Mouse (Mus musculus) urinary bladder, adult 18-20 months (tissue): ENCODE measurements around the gene Pnpo.

Source experiments
- DNase-seq, 2 experiments: peaks; one replicate each; pipeline ENCODE4 v3.0.0; 2022; ENCODE audit warnings: low spot score in 2 of 2, mixed read lengths in 2 of 2

The Pnpo gene

GRCm38 (mm10) chr11:96937549-96938425, 6.0 kb downstream of the Pnpo start:
- peak in 1 of 2 experiments; percentile 71 for DNase-seq

DNA sequence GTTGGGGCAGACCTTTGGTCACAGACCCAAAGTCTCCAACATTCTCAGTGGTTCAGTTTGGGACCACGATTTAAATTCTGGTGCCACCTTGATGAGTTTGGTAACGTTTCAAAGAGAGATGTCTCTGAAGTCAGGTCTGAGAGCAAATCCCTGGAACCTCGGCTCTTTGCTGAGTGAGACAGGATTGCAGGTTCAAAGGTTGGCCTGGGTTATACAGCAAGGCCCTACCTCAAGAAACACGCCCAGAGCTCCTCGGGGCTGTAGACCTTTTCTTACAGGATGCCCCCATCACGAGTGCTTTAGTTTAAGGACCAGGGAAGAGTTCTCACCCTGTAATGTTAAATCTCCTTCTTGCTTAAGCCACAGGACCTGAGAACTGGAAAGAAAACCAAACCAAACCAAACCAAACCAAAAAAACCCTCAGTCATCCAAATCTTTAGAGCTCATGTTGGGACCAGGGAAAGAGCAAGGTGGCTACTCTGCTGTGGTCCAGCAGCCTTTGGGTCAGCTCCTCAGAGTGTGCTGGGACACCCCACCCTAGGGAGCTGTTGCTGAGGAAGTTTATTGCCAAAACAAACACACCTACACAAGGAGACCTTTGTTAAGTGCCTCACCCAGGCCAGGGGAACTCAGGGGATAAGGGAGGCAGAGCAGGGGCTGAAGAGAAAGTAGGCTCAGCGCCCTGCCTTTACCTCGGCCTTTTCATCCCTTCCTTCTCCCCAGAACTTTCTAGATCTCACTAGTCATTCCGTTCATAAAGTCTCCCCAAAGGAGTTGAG, 7.7 kb downstream of the Pnpo start:
- DNase-seq, result no peak

- no peak for DNase-seq
These were observed 8.8 kb downstream of the Pnpo start for GRCm38 (mm10) chr11:96934921-96935356.

- DNase-seq, result no peak
These were observed 10.1 kb downstream of the Pnpo start for GRCm38 (mm10) chr11:96933562-96934276.

GRCm38 (mm10) chr11:96931327-96932062, 12.3 kb downstream of the Pnpo start:
- peak in 1 of 2 experiments; percentile 42 for DNase-seq

DNA sequence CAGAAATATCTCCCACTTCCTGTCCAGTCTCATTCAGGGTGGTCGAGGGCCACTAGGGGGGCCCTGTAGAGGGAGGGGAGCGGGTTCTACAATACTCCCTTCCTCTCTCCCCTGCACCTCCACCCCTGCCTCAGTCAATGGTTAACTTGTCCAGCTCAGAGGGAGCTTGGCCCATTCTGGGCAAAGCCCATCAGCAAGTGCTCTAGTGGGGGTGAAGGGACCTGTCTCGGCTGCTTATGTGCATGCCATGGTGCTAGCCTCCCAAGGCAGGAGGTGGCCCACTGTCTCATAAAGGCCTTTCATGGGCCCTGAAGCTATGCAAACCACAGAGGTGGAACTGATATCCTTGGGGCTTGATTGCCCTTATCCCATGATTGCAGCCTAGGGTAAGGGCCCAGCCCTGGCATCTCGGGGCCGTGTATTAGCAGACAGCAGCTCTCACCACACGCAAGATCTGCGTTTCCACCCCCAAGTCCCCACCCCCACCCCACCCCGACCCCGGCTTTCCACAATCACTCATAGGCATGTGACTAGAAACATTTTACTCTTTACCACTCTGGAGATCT, 13.9 kb downstream of the Pnpo start:
- no peak for DNase-seq

DNA sequence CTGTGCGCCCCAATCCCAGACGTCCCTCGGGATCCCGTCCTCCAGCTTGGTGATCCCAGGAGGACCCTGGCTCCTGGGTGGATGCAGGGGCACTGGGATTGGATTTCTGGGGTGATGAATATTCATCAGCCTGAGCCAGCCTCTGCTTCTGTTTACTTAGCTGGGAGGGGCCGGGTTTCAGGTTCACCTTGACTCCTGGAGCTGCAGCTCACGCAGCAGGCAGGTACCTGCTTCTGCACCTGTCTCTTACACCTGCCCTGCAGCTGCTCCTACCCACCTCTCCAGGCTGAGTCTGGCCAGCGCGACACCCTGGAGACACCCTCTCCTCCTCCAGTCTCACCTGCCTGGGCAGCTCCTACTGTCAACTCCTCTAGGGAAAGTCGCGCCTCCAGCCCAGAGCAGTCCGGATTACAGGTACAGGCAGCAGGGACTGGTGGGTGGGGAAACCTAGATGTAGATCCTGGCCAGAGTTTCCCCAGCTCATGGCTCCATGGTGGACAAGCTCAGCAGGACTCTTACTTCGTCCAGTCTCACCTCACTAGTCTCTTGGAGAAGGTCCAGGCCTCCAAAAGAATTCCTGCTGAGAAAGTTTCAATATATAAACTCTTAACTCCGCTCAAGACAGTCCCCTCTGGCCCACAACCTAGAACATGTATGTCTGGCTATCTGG, 14.6 kb downstream of the Pnpo start:
- DNase-seq, result peak; percentile 44 to 47

DNA sequence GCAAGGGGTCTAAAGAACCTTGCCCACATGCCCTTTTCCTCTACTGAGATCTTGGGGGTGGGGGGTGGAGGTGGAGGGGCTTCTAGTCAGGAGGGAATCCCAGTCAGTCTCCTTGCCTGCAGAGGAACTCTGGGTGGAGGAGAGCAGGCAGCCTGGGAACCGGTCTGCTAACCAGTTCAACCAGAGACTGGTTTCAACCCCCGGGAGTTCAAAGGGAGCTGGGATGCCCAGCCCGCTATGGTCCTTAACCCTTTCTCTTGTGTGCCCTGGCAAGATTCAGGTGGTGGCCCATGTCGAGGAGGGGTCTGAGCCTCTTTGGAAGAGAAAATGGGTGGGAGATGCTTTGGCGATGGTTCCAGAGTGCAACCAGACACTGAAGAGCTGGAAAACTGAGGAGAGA, 15.1 kb downstream of the Pnpo start:
- DNase-seq, result peak in 1 of 2 experiments; percentile 54

- DNase-seq, result no peak
These were observed 15.7 kb downstream of the Pnpo start, which contains the start of gene Prr15l for GRCm38 (mm10) chr11:96928088-96928487. Gene Prr15l (plus strand): TSS chr11:96928104.

- DNase-seq, result no peak
These were observed 17.2 kb downstream of the Pnpo start for GRCm38 (mm10) chr11:96926587-96926986.

DNA sequence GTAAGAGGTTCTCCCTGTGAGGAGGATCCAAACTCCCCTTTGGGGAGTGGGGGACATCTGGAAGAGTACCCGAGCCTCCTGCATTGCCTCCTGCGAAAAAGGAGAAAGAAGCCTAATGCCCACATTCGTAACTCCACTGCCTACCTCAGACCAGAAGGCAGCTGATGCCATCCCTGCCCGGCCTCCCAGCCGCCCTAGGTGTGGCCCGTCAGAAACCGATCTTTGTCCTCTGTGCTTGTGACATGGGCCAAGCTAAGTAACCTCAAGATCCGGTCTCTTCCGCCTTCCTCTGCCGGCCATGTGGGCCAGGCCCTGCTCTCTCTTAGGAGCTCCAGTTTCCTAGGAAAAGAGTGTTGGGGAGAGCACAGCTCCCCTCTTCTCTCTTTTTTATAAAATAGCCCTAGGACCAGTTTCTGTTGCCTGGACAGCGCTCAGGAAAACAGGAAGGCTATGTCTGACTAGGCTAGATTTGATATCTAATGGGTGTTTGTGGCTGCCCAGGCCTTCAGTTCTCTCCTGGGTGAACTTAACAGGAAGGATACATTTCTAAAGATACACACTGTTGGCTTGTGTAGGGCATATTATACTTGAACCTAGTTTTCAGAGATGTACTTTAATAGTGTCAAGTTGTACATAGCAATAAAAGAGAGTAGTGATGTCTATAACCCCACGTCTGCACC, 18.2 kb downstream of the Pnpo start:
- no peak for DNase-seq

DNA sequence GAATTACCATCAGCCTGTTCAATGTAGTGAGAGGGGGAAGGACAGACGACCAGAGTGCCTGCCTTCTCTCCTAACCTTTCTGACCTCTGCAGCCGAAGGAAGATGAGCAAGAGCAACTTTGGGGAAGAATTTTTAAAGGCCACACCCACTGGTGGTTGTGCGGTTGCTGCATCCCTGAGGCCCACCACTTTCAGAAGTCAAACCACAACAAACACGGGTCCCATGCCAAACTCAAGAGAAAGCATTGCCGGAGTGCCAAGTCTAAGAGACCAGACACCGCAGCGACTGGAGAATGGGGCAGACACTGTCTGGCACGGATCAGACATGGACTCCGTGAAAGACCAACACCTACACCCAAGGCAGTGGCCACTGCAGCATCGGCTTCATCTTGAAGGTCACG, 18.9 kb downstream of the Pnpo start:
- no peak for DNase-seq

DNA sequence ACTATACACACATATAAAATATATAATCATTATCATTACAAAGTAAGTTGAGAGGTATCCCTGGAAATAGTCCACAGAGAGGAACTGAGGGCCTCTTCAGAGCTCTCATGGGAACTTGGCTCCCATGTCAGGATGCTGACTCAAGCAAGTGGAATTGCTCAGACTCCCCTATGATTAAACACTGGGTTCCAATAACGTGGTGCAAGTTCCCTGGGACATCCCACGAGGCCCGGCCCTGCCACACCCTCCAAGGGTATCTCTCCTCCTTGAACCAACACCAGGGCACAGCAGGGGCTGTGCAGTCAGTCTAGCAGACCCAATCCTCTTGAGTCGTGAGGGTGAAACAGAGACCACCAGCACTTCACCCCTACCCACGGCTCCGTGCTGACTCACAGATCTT, 24.8 kb downstream of the Pnpo start:
- DNase-seq, result no peak

DNA sequence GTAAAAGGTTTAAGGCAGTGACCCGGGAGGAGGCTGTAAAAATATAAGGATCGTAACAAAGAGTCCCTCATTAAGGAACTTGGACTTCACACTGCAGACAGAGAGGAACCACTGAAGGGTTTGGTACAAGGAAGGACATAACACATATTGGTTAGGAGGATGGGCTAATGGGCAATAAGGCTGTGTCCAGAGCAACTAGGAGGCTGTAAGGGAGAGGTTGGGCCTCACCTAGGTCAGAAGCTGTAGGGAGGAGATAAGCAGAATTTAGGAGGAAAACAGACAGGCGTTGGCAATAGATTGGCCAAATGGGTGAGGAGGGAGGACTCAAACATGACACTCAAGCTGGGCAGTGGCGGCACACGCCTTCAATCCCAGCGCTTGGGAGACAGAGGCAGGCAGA, 26.4 kb downstream of the Pnpo start:
- DNase-seq, result no peak

DNA sequence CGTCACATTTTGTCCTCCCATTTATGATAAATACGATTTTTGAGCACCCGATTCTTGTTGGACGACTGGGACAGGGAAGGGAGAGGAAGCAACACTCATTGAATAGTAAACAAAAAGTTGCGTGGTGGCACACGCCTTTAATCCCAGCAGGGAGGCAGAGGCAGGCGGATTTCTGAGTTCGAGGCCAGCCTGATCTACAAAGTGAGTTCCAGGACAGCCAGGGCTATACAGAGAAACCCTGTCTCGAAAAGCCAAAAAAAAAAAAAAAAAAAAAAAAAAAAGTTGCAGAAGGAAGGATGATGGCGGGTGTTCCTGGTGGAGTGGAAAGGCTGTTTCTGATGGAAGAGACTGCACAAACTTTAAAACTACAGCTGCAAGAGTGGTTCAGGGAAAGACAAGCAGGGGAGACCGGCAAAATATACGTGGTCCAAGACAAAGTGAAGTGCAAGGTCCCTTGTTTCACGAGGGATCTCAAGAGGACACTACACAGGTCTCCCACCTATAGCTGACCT, 26.8 kb downstream of the Pnpo start:
- DNase-seq, result no peak

- DNase-seq, result peak; percentile 97 to 100
These were observed 27.5 kb downstream of the Pnpo start, which contains the start of gene Cdk5rap3 for GRCm38 (mm10) chr11:96916044-96916884. Gene Cdk5rap3 (minus strand): TSS chr11:96916496.

- no peak for DNase-seq
These were observed 31.1 kb downstream of the Pnpo start for GRCm38 (mm10) chr11:96912682-96913081.

DNA sequence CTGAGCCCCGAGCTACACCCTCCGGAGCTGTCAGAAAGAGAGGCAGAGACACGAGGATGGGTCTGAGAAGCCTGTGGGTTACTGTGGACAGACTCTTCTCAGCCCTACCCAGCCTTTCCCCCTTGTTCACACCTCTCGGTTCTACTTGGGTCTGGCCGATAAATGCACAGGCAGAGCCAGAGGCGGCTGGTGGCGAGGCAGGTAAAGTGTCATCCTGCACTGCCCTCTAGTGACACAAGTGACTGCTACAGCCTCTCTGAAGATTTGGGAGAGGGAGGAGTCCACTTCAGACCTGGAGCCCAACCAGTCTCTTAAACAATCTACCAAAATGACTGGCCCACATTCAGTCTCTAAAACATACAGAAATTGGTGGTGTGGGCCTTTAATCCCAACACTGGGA, 33.8 kb downstream of the Pnpo start:
- peak; percentile 38 to 50 for DNase-seq

DNA sequence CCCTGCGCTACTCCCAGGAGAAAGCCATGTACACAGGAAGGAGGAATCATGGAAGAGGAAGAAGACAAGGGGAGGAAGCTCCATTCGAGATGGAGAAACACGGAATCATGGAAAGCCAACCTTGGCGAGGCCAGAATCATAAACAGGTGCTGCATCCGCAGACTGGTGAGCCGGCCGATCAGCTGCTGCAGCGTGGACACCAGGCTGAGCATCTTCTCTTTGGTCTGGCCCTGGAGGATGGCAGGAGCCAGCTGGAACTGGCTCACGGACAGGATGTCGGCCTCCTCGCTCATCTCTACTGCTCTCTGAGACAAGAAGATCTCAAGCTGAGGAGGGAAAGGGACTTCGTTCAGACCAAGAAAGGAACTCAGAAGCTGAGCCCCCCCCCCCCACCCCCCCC, 35.2 kb downstream of the Pnpo start:
- no peak for DNase-seq
